Mouse (Mus musculus) layer of hippocampus, adult 2 months (tissue): ENCODE data around the gene Rab42. TPM values are rescaled to one million over a fixed set of nuclear protein-coding genes. Genes with fewer than 3 reads are reported as not detected.

Source experiments
- DNase-seq, 2 experiments: peaks; one replicate each; pipeline ENCODE4 v3.0.0; 2022; ENCODE audit warnings: low spot score in 2 of 2
- H3K27ac ChIP-seq: fragments of 200-600 bp; 2 replicates; pipeline ENCODE4 v1.8.1; 2022
- H3K4me3 ChIP-seq: fragments of 200-600 bp; 2 replicates; pipeline ENCODE4 v1.8.1; 2022; ENCODE audit warnings: mild to moderate bottlenecking
- CTCF ChIP-seq: fragments of 200-600 bp; conservative IDR thresholded peaks from 2 replicates; pipeline ENCODE4 v1.8.1; 2022; ENCODE audit warnings: antibody characterized with exemption, mild to moderate bottlenecking, moderate library complexity
- total RNA-seq, 2 experiments: library from RNA; stranded (reverse); gene quantifications; 2 replicates each; pipeline ENCODE4 v1.2.3; 2021

The Rab42 gene
- total RNA-seq, 2 experiments from 2014 or later = 1.2 to 2.1 TPM

DNA sequence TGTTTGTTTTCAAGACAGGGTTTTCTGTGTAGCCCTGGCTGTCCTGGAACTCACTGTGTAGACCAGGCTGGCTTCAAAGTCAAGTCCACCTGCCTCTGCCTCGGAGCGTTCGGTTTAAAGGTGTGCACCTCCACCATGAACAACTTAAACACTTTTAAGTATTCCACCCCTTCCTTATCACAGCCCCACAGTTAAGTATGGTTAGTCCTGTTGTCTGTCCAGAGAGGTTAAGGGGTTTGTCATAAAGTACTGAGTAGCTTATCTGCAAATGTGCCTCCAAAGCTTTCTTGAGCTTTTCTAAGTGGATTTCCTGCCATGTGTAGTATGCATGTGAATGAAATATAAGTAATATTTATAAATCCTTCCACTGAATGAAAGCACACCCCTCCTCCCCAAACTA lies 27.2 kb downstream of the Rab42 start:
- no peak for TF ChIP-seq CTCF
- DNase-seq = no peak
- Histone ChIP-seq H3K4me3 (no peak overlapping the region), H3K27ac (no peak overlapping the region)

DNA sequence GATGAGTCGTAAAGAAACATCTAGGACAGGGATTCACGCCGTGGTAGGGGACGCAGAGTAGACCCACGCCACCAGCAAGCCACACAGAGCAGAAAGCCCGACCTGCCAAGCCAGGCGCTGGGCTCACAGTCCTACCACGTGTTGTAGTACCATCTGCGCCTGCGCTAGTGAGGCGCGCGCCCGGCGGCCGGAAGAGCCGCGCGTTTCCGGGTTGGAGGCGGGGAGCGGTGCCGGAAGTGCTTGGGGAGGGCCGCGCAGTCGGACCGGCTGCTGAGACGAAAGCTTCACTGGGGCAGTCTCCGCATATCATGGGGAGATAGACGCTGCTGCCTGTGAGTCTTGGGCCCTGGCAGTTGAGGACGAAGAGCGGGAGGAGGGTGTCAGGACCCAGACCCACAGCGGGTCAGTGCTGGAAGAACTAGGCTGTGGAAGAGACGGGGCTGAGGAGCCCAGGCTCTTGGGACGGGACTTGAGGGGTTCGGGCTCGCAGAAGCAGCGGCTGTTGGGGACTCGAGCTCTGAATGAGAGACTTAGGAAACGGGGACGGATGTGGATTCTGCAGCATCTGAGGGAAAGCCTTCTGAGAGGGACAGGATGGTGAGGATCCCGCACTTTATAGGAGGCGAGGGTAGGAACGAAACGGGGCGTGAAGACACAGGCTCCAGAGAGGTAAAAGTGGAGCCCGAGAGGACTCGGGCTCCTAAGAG lies 28.9 kb downstream of the Rab42 start, which contains the start of gene Taf12:
Taf12 (plus strand) TSS at position 220 of the 707 bp plus-strand sequence.
- peak; percentile 90 for DNase-seq
- H3K27ac ChIP-seq = peak within 1 kb of the TSS; percentile 95
- no peak for TF ChIP-seq CTCF
- peak within 1 kb of the TSS; percentile 85 for H3K4me3 ChIP-seq

DNA sequence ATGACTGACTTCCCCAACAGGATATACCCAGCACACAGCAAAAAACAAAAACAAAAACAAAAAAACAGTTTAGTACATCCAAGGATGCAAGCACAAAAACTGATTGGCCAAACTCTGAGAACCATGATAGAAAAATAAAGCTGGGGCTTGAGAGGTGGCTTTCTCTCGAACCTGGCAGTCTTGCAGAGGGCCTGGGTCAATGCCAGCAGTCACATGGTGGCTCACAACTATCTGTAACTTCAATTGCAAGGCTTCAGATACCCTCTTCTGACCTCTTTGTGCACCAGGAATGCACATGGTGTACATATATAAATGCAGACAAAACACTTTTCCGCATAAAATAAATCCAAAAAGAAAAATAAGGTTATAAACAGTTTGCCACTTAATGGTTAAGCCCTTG lies 30.0 kb downstream of the Rab42 start:
- Histone ChIP-seq H3K27ac (peak overlapping the region; percentile 95), H3K4me3 (peak overlapping the region; percentile 85)
- TF ChIP-seq CTCF = no peak
- no peak for DNase-seq

DNA sequence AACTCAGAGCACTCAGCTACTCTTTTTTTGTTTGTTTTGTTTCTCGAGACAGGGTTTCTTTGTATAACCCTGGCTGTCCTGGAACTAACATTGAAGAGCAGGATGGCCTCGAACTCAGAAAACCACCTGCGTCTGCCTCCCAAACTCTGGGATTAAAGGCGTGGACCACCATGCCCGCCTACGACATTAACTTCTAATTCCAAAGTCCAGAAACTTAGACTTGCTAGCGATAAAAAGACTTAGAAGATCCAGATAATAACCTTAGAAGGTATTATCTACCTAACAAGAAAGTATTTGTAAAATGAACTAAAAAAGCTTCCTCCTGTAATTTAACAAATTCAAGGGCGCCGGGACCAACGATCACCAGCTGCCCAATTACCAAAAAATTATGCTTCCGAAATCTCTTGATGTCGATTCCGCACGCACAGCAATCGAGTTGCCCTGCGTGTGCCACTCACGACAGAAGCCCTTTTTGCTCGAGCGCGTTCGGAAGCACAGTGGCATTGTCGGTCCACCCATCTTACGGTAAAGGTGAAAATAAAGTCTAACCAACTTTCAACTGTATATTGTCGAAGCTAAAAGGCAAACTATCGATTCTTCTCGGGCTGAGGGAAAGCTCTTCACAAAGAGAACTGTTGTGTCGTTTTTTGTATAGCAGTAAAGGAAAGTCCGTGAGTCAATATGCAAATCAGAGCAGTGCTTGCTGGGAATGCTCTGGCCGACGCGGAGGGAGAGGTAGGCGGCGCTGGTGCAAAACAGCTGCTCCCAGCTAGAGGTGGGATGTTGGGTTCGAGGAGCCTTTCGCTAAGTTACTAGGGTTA lies 33.2 kb downstream of the Rab42 start:
- peak; percentile 66 for TF ChIP-seq CTCF

DNA sequence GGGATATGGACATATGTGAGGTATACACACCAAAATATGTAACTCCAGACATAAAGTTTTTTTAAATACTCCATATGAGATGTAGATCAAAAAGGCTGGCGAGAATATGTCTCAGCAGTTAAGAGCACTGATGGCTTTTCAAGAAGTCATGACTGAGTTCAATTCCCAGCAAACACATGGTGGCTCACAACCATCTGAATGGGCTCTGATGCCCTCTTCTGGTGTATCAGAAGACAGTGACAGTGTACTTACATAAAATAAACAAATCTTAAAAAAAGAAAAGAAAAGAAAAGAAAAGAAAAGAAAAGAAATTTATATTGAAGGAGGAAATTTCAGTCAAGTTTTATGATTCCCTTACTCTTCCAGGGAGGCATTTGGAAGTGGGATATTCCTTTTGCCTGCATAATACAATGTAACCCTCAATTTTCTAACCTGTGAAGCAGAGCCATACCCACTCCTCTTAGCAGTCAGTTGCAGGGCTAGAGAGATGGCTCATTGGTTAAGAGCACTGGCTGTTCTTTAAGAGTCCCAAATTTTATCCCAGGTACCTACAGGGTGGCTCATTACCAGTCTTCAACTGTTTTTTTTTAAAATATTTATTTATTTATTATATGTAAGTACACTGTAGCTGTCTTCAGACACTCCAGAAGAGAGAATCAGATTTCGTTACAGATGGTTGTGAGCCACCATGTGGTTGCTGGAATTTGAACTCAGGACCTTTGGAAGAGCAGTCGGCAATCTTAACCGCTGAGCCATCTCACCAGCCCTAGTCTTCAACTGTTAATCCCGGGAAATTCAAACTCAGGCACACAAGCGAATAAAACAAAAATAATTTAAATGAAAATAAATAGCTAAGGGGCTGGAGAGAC lies 34.1 kb downstream of the Rab42 start:
- peak overlapping the region; percentile 100 for H3K27ac ChIP-seq
- no peak overlapping the region for H3K4me3 ChIP-seq
- DNase-seq = no peak
- peak; percentile 67 for TF ChIP-seq CTCF

More for the DNA sequence above, 33.2 kb downstream of the Rab42 start:
- DNase-seq = peak; percentile 78 to 87
- Histone ChIP-seq H3K27ac (peak overlapping the region; percentile 100), H3K4me3 (peak overlapping the region; percentile 38)

DNA sequence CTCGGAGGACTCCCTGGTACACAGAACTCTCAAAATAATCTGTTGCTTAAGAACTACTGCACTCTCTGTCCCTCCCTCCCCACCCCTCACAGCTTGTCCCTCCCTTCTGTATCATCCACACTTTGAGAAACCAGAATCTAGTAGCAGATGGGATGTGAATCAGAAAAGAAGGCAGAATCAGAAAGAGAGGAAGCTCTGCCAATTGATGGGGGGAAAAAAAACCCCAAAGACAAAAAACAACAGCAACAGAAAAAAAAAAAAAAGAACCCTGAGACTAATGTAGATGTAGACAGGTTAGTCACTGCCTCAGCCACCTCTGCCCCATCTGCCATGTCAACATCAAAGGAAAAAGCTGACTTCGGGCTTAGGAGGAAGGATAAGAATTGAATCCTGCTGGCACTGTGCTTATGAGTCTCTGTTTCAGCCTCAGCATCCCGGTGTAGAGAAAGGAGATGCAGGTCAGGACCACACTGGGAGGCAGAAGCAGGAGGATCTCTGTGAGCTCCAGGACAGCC lies 36.3 kb downstream of the Rab42 start:
- DNase-seq = peak in 1 of 2 experiments; percentile 66
- peak overlapping the region; percentile 80 for H3K27ac ChIP-seq
- H3K4me3 ChIP-seq = no peak overlapping the region
- no peak for TF ChIP-seq CTCF

DNA sequence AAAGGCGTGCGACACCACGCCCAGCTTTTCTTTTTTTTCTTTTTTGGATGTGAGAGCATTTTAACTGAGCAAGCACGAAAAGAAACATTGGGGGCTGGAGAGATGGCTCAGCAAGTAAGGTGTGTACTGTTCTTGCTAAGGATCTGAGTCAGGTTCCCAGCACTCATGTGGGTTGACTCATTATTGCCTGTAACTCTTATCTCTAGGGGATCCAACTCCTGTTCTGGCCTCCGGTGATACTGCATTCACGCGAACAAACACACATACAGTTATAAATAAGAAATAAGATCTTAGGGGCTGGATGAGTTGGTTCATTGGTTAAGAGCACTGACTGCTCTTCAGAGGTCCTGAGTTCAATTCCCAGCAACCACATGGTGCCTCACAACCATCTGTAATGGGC lies 39.9 kb downstream of the Rab42 start:
- DNase-seq = no peak
- Histone ChIP-seq H3K4me3 (no peak overlapping the region), H3K27ac (no peak overlapping the region)
- no peak for TF ChIP-seq CTCF

DNA sequence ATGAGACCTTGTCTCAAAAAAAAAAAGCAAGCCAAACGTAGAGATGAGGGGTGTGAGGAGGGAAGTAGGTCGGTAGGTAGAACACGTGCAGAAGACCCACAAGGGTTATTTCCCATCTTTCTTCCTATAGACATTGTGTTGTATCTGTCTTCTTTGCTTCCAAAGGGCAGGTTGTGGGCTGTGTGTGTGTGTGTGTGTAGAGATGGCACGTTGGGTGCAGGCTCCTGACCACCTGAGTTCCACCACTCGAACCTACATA lies 40.9 kb downstream of the Rab42 start:
- DNase-seq = no peak
- H3K27ac ChIP-seq = peak overlapping the region; percentile 99; the same call in 1 of the 2 replicates
- no peak for TF ChIP-seq CTCF

DNA sequence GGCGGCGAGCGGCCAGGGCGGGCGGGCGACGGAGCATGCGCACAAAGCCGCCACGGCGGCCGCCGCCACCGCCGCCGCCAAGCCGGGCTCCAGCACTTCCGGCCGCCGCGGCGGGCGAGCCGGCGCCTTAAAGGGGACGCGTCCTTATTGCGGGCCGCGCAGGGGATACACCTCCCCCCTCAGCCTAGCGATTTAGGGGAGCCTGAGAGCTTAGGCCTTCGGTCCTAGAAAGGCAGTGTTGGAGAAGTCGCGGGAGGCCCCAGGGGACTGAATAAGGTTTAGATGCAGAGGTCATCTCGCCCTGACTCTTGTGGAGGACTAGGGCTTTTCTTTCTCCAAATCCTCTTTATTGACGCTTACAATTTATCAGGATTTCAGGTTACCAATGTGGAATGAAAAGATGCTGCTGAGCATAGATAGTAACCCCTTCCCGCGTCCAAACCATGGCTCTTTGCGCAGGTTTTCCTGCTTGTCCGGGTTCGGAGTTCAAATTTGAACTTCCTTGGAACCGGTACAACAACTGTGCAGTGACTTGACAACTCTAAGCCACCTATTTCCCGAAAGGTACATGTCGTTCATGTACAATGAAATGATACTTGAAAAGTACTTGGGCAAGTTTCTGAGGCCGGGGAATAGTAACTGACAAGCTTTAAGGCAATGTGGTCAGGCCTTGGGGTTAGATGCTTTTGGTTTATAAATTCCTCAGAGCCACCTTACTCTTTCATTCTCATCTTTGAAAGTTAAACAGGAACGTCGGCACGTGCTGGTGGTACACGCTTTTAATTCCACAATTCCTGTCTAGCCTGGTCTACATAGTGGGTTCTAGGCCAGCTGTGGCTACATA lies 41.4 kb downstream of the Rab42 start, which contains the start of gene Gmeb1:
Gmeb1 (minus strand) TSS at position 89 of the 844 bp plus-strand sequence.
- peak; percentile 67 to 71 for DNase-seq
- Histone ChIP-seq H3K27ac (peak within 1 kb of the TSS; percentile 99), H3K4me3 (peak within 1 kb of the TSS; percentile 82)
- TF ChIP-seq CTCF = no peak

More for the DNA sequence above, 40.9 kb downstream of the Rab42 start:
- H3K4me3 ChIP-seq = no peak overlapping the region; the same call in 1 of the 2 replicates

DNA sequence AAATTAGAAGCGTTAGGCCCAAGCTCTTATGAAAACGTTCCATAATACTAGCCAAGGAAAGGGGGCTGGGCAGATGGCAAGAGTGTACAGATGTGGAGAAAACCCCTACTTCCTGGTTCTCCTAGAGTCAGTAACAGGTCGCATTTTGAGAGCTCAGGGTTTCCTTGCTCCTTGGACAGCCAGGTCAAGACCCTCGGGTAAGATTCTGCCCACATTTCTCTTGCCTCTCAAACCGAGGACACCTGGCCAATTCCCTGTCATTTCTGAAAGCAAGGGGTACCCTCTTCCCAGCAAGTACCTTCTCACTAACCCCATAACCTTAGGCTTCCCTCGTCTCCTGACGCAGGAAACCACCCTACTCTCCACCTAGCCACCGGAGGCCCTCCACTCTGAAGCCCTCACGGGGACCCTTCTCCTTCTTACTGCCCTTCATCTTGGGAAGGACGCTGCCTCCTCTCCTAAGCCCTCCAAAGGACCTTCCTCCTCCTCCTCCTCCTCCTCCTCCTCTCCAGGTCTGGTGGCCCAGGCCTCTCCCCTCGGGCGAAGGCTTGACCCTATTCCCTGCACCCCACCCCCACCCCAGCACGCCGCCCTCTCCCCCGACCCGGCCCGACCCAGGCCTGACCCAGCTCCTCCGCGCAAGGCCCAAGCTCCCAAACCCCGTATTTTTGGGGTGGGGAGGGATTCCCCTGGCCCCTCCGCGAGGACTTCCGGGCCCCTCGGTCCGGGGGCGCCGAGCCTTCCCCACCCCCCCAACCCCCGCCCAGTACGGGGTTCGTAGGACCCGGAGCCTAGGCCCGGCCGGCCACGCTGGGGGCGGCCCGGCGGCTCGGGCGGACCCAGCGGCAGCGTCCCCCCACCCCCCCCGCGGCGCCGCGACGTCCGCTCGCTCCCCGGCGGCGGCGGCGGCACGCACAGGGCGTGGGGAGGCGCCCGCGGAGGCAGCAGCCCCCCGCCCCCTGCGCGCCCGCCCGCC lies 42.5 kb downstream of the Rab42 start:
- H3K27ac ChIP-seq = peak overlapping the region; percentile 96
- TF ChIP-seq CTCF = no peak
- H3K4me3 ChIP-seq = peak overlapping the region; percentile 61
- DNase-seq = no peak
